Mouse (Mus musculus) olfactory bulb, adult 2 months (tissue): ENCODE data around the gene Scyl1.

ENCODE experiments used
- CTCF ChIP-seq: fragments of 200-500 bp; IDR thresholded peaks from 2 replicates; pipeline ENCODE4 v1.5.1; 2012; ENCODE audit warnings: low read depth, mild to moderate bottlenecking, low read length, moderate library complexity; ENCODE audit not compliant: insufficient read depth
- POLR2A ChIP-seq: fragments of 200-500 bp; IDR thresholded peaks from 2 replicates; pipeline ENCODE4 v1.6.1; 2012; ENCODE audit warnings: mild to moderate bottlenecking, low read depth, low read length, moderate library complexity; ENCODE audit not compliant: insufficient read depth

- TF ChIP-seq CTCF (no peak), POLR2A (no peak)
Measured at GRCm38 (mm10) chr19:5793116-5793515, 21.9 kb upstream of the Scyl1 start.
